ENCODE assay signal across 7 mouse cellular contexts in the genomic region with DNA sequence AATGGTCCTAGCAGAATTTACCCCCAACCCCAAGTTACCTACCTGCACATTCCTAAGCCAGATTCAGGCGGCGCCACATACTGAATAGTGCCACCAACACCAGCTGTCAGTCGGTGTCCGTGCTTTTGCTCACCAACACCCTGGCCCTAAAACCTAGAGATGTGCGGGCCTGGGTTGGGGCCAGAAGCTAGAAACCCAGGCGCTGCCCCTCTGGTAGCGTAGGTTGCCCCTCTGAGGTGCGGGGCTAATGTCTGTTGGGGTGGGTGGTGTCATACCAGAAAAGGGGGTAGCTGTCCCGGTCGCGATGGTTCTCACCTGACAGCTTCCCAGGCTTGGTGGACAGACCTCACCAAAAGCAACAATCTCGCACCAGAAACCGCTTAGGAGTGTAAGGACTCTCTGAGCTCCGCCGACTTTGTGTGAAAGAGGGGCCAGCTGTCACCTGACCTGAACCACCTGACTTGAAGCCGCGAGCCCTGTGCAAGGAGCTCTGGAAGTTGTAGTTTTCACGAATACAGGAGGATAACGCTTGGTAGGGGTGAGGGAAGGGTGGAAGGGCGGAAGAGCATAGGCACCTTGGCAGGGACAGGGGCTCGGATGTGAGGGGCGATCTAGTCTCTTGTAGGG. TPM values are rescaled to one million over a fixed set of nuclear protein-coding genes. Genes with fewer than 3 reads are reported as not detected.
DNase-seq lines count a peak whose midpoint lies in the region; ATAC-seq and TF ChIP-seq lines count a peak whose summit lies in the region.

Gene Ctns (minus strand): TSS at position 440 of the 627 bp plus-strand sequence.

- H3K4me1 ChIP-seq in forebrain, embryonic 14.5 days (ENCODE audit: control insufficient read depth, insufficient read depth, low read length), result 0 out of 2 replicates have a peak, but pooled peaks cover 6% of the 10 kb centered on the region
- H3K4me1 ChIP-seq in hindbrain, embryonic 12.5 days, result peaks cover 15% of the 10 kb centered on the region
- H3K4me1 ChIP-seq in lung, postnatal 0 days (ENCODE audit: insufficient read depth, low read depth, low read length), result peaks cover 12% of the 10 kb centered on the region

- H3K4me3 ChIP-seq in forebrain, embryonic 14.5 days (ENCODE audit: low read depth, low read length), result peak within 1 kb of the TSS; percentile 58
- H3K4me3 ChIP-seq in hindbrain, embryonic 12.5 days, result peak within 1 kb of the TSS; percentile 59
- peak within 1 kb of the TSS; percentile 59 for H3K4me3 ChIP-seq in lung, postnatal 0 days (ENCODE audit: low read depth, low read length)

- H3K4me2 ChIP-seq in forebrain, embryonic 14.5 days (ENCODE audit: low read length), result peak within 1 kb of the TSS; percentile 84
- peak within 1 kb of the TSS; percentile 87 for H3K4me2 ChIP-seq in hindbrain, embryonic 12.5 days (replicated peaks)
- H3K4me2 ChIP-seq in lung, postnatal 0 days (replicated peaks; ENCODE audit: low read depth, low read length), result peak within 1 kb of the TSS; percentile 98

- no peaks in the 10 kb centered on the region for H3K9me3 ChIP-seq in forebrain, embryonic 14.5 days (replicated peaks; ENCODE audit: control insufficient read depth, low read length)
- H3K9me3 ChIP-seq in hindbrain, embryonic 12.5 days (replicated peaks), result no peaks in the 10 kb centered on the region
- no peaks in the 10 kb centered on the region for H3K9me3 ChIP-seq in lung, postnatal 0 days (ENCODE audit: low read length)

- ATAC-seq in forebrain, embryonic 14.5 days, result peak; percentile 96
- peak; percentile 97 for ATAC-seq in hindbrain, embryonic 12.5 days (ENCODE audit: low FRiP score)
- peak; percentile 96 for ATAC-seq in lung, postnatal 0 days

- peak within 1 kb of the TSS; percentile 77 for H3K9ac ChIP-seq in forebrain, embryonic 14.5 days (ENCODE audit: low read length)
- H3K9ac ChIP-seq in hindbrain, embryonic 12.5 days, result peak within 1 kb of the TSS; percentile 69
- H3K9ac ChIP-seq in lung, postnatal 0 days (replicated peaks; ENCODE audit: low read depth), result peak within 1 kb of the TSS; percentile 75

- H3K27me3 ChIP-seq in forebrain, embryonic 14.5 days (replicated peaks; ENCODE audit: control insufficient read depth, insufficient read depth, low read length), result no peaks in the 10 kb centered on the region
- H3K27me3 ChIP-seq in hindbrain, embryonic 12.5 days, result no peaks in the 10 kb centered on the region
- H3K27me3 ChIP-seq in lung, postnatal 0 days (replicated peaks; ENCODE audit: insufficient read depth, low read length), result no peaks in the 10 kb centered on the region

- WGBS in forebrain, embryonic 14.5 days, result under 1% methylated on average over 22 of the region's 22 CpGs
- WGBS in hindbrain, embryonic 12.5 days, result under 1% methylated on average over 22 of the region's 22 CpGs
- WGBS in lung, postnatal 0 days, result 2% methylated on average over 22 of the region's 22 CpGs

- DNase-seq in R1 (ENCODE audit: low read depth, low spot score), result peak; percentile 93
- DNase-seq in c-Kit-negative CD71-positive TER-119-positive erythroid progenitor cells, embryonic 14.5 days (ENCODE audit: low read depth, low spot score), result peak; percentile 80
- DNase-seq in forebrain, embryonic 14.5 days (ENCODE audit: low spot score), result peak; percentile 94
- peak; percentile 89 to 93 for DNase-seq in layer of hippocampus, postnatal 14 days (ENCODE audit: low spot score in 2 of 2)
- peak; percentile 98 for DNase-seq in lung, postnatal 0 days (ENCODE audit: low spot score)
- peak; percentile 81 for DNase-seq in retina, postnatal 7 days (ENCODE audit: low read depth, low spot score)

- TF ChIP-seq CTCF in lung, postnatal 0 days (IDR thresholded peaks at IDR 0.05), result peak; percentile 12; the same call in 1 of the 2 replicates

- no peaks in the 10 kb centered on the region for H3K36me3 ChIP-seq in forebrain, embryonic 14.5 days (ENCODE audit: control insufficient read depth, insufficient read depth, low read length)
- peaks cover 5% of the 10 kb centered on the region; the same call in 1 of the 2 replicates for H3K36me3 ChIP-seq in hindbrain, embryonic 12.5 days
- no peaks in the 10 kb centered on the region for H3K36me3 ChIP-seq in lung, postnatal 0 days (ENCODE audit: insufficient read depth, low read length)

- TF ChIP-seq EP300 in lung, postnatal 0 days (IDR thresholded peaks at IDR 0.05), result no peak

- no peak within 1 kb of the TSS for H3K27ac ChIP-seq in forebrain, embryonic 14.5 days (ENCODE audit: low read depth, low read length)
- H3K27ac ChIP-seq in hindbrain, embryonic 12.5 days, result no peak within 1 kb of the TSS
- peak within 1 kb of the TSS; percentile 52; the same call in 1 of the 2 replicates for H3K27ac ChIP-seq in lung, postnatal 0 days (ENCODE audit: low read length)

RNA-seq across cellular contexts. Expression of gene Ctns, which starts in this region (rescaled TPM):
- polyA plus RNA-seq in forebrain, embryonic 14.5 days (2014; fragmentation: Nextera tagmentation; extraction: Ambion mirVana), result 17.6 and 19.7 TPM in 2 replicates
- 25.5 and 25.6 TPM in 2 replicates for polyA plus RNA-seq in hindbrain, embryonic 12.5 days (2016; fragmentation: Nextera tagmentation; extraction: Ambion mirVana)
- total RNA-seq in layer of hippocampus, postnatal 14 days (2021), result 10 to 100 TPM; 18.6 to 20.5 TPM
- 15.2 and 16.2 TPM in 2 replicates for polyA plus RNA-seq in lung, postnatal 0 days (2015; fragmentation: Nextera tagmentation; extraction: Ambion mirVana)
